Mouse (Mus musculus) c-Kit-negative CD71-positive TER-119-positive erythroid progenitor cells, embryonic 14.5 days (primary cell): Measurements from ENCODE around the gene Epb41l1.
"Not testable (repeated sequence)": the region's sequence is repeated elsewhere in the genome, so short reads cannot be mapped to it uniquely, and the experiment has no call there.

Source experiments
- DNase-seq: peaks from one replicate; pipeline ENCODE4 v3.0.0-alpha.2; 2013; ENCODE audit warnings: low read depth, low spot score

Gene Epb41l1

GRCm38 (mm10) chr2:156420694-156421380 lies at the start of gene Epb41l1:
Gene Epb41l1 (plus strand): TSS chr2:156420909.
- DNase-seq: no peak

- no peak for DNase-seq
Measured at GRCm38 (mm10) chr2:156376956-156377355, 43.8 kb upstream of the Epb41l1 start.

GRCm38 (mm10) chr2:156379929-156380328 lies 40.8 kb upstream of the Epb41l1 start:
- DNase-seq: no peak

- DNase-seq: no peak
Measured at GRCm38 (mm10) chr2:156381350-156381749, 39.4 kb upstream of the Epb41l1 start.

- DNase-seq: peak; percentile 52
Measured at GRCm38 (mm10) chr2:156392461-156393154, 28.1 kb upstream of the Epb41l1 start.

- no peak for DNase-seq
Measured at GRCm38 (mm10) chr2:156393155-156393828, 27.4 kb upstream of the Epb41l1 start.

GRCm38 (mm10) chr2:156394282-156394681 lies 26.4 kb upstream of the Epb41l1 start:
- no peak for DNase-seq

- DNase-seq: no peak
Measured at GRCm38 (mm10) chr2:156396096-156396495, 24.6 kb upstream of the Epb41l1 start.

GRCm38 (mm10) chr2:156397988-156398387 lies 22.7 kb upstream of the Epb41l1 start:
- no peak for DNase-seq

DNA sequence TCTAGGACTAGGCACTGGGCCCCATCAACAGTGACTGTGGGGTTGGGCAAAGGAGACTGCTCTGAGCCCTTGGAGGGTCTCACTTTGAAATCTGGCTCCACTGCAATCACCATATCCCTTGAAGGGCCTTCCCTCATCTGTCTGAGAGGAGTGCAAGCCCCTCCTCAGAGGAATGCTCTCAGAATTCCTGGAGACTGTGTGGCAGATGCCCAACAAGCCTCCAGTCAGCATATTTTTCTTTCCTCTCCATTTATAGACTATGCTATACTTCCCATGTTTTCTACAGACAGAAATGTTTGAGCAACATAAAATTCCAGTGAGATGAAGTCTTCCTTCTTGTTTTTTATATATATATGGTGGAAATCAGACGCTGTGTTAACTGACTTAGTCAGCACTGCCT lies 21.2 kb upstream of the Epb41l1 start:
- DNase-seq: no peak

GRCm38 (mm10) chr2:156401331-156401730 lies 19.4 kb upstream of the Epb41l1 start:
- peak; percentile 22 for DNase-seq

GRCm38 (mm10) chr2:156402036-156402435 lies 18.7 kb upstream of the Epb41l1 start:
- no peak for DNase-seq

- DNase-seq: no peak
Measured at GRCm38 (mm10) chr2:156406987-156407386, 13.7 kb upstream of the Epb41l1 start.

- DNase-seq: no peak
Measured at GRCm38 (mm10) chr2:156408168-156408567, 12.5 kb upstream of the Epb41l1 start.

GRCm38 (mm10) chr2:156411348-156411747 lies 9.4 kb upstream of the Epb41l1 start:
- not testable (repeated sequence) for DNase-seq

- no peak for DNase-seq
Measured at GRCm38 (mm10) chr2:156414996-156415395, 5.7 kb upstream of the Epb41l1 start.

- DNase-seq: no peak
Measured at GRCm38 (mm10) chr2:156415674-156416073, 5.0 kb upstream of the Epb41l1 start.

DNA sequence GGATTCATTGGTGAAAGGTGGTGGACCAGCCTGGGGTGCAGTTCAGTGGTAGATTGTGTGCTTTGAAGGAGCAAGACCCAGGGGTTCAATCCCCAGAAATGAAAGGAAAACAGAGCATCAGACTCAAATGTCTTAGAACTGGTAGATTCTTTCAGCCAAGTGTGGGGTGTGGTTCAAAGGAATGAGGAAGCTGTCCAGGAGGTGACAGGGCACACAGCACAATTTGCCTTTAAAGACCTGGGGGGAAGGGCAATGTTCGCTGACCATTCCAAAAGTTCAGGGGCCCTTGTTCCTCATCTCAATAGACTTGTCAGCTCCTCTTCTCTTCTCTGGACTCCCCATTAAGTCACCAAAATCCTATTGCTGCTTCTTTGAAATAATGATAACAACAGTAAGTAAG lies 3.5 kb upstream of the Epb41l1 start:
- no peak for DNase-seq

GRCm38 (mm10) chr2:156418467-156418866 lies 2.2 kb upstream of the Epb41l1 start:
- DNase-seq: no peak

DNA sequence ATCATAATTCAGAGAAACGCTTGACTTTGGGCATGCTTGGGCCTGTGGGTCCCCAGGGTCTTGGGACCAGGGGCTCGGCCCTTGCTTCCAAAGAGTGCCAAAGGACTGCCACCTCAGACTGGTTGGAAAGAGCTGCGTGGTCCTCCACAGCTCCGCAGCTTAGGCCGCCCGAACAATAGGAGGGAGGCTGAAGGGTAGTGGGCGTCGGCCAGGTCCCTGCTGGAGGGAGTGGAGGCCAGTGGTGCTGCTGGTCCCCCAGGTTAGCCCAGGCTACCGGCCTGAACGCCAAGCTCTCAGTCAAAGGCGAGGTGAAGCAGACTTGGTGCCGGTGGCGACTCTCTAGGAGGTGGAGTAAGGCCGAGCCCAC lies 399 bp upstream of the Epb41l1 start:
- DNase-seq: no peak

DNA sequence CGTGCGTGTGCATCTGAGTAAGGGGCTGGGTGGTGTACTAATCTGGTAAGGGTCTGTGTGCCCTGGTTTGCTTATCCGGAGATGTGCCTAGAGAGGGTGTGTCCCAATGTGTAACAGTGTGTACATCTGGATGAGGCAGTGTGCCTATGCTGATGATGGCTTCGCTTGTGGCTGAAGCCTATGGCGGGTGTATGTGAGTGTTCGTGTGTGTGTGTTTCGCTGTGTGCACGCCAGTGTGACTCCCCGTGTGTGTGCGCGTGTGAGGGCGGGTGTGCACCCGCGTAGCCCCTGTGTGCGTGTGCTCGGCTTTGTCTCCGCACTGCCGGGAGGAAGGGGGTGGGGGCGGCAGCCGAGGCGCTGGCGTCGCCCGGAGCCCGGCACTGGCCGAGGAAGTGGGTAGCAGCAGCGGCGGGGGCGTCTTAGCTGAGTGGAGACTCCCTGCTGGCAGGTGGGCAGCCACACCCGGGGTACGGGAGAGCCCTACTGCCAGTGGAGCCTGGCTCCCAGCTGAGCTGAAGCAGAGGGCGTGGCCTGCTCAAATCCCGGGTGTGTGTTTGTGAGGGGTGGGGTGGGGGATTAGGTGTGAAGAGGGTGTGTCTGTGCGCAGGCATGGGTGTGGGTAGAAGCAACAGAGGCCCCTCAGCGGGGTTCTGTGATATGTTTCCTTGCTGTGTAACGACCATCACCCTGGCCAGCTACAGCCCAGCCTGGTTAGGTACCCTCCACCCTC lies 837 bp downstream of the Epb41l1 start:
- no peak for DNase-seq

GRCm38 (mm10) chr2:156422631-156423030 lies 1.9 kb downstream of the Epb41l1 start:
- no peak for DNase-seq
